Mouse (Mus musculus) liver, embryonic 13.5 days (tissue): ENCODE measurements around the gene Siah3. TPM values are rescaled to one million over a fixed set of nuclear protein-coding genes. Genes with fewer than 3 reads are reported as not detected.

ENCODE experiments used
- ATAC-seq: fragments of 200-750 bp; cut with Nextera tagmentation; 2 replicates; pipeline ENCODE4 v1.8.0; 2017; ENCODE audit warnings: low read depth, mild to moderate bottlenecking, moderate number of reproducible peaks, moderate library complexity
- DNase-seq: peaks from one replicate; pipeline ENCODE4 v3.0.0; 2022
- H3K27ac ChIP-seq: fragments of 300-500 bp; sonication (generic); 2 replicates; pipeline ENCODE4 v1.5.1; 2015; ENCODE audit warnings: moderate library complexity, mild to moderate bottlenecking, inconsistent platforms
- H3K27me3 ChIP-seq: fragments of 300-500 bp; sonication (generic); 2 replicates; pipeline ENCODE4 v1.6.1; 2015; ENCODE audit warnings: mild to moderate bottlenecking, inconsistent platforms
- H3K36me3 ChIP-seq: fragments of 300-500 bp; sonication (generic); 2 replicates; pipeline ENCODE4 v1.6.1; 2015; ENCODE audit warnings: mild to moderate bottlenecking, inconsistent platforms
- H3K4me1 ChIP-seq: fragments of 300-500 bp; sonication (generic); replicated peaks from 2 replicates; pipeline ENCODE4 v1.6.1; 2015; ENCODE audit warnings: inconsistent platforms
- H3K4me2 ChIP-seq: fragments of 300-500 bp; sonication (generic); 2 replicates; pipeline ENCODE4 v1.6.1; 2015; ENCODE audit warnings: inconsistent platforms, mild to moderate bottlenecking, moderate library complexity
- H3K4me3 ChIP-seq: fragments of 300-500 bp; sonication (generic); replicated peaks from 2 replicates; pipeline ENCODE4 v1.5.1; 2015; ENCODE audit warnings: mild to moderate bottlenecking, inconsistent platforms
- H3K9ac ChIP-seq: fragments of 300-500 bp; sonication (generic); 2 replicates; pipeline ENCODE4 v1.6.1; 2015; ENCODE audit warnings: mild to moderate bottlenecking, inconsistent platforms
- H3K9me3 ChIP-seq: fragments of 300-500 bp; sonication (generic); replicated peaks from 2 replicates; pipeline ENCODE4 v1.6.1; 2016; ENCODE audit warnings: inconsistent platforms
- WGBS: fragments of 180-500 bp; shearing (Covaris S2); methylation state at CpG from one replicate; pipeline ENCODE4 v1.1.7; 2015; ENCODE audit not compliant: insufficient replicate concordance; 5-methylcytosine and 5-hydroxymethylcytosine counted together
- polyA plus RNA-seq: library from polyadenylated mRNA; unstranded; fragments of >200 nt; fragmentation: Nextera tagmentation; extraction: Ambion mirVana; gene quantifications from 2 replicates; pipeline ENCODE4 v1.2.1, GENCODE M21; 2015

Gene Siah3
- polyA plus RNA-seq, 1 experiment from 2014 or later: 0.06 TPM

DNA sequence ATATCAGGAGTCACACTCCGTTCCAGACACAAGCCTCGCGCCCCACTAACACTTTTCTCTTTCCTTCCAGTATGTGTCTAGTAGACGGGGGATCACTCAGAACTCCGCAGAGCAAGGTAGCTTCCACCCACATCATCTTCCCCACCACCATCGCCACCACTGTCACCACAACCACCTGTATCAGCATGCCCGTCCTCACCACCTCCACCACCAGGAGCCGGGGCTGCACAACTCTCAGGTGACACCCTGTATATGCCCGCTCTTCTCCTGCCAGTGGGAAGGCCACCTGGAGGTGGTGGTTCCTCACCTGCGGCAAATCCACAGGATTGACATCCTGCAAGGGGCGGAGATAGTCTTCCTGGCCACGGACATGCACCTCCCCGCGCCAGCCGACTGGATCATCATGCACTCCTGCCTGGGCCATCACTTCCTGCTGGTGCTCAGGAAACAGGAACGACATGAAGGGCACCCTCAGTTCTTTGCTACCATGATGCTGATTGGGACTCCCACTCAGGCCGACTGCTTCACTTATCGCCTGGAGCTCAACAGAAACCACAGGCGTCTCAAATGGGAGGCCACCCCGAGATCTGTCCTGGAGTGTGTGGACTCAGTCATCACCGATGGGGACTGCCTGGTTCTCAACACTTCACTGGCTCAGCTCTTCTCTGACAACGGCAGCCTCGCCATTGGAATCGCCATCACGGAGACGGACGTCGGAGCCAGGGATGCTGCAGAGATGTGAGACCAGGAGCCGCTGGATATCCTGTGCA is 69.8 kb downstream of the Siah3 start:
- peak overlapping the region; percentile 68 for H3K4me2 ChIP-seq
- H3K9ac ChIP-seq: peak overlapping the region; percentile 55
- no peaks in the 10 kb centered on the region for H3K27me3 ChIP-seq
- H3K27ac ChIP-seq: peak overlapping the region; percentile 75
- WGBS: 52% methylated on average over 29 of the region's 29 CpGs
- H3K9me3 ChIP-seq: no peaks in the 10 kb centered on the region
- DNase-seq: peak; percentile 20
- peak overlapping the region; percentile 49 for H3K4me3 ChIP-seq
- peak; percentile 75 for ATAC-seq
- no peaks in the 10 kb centered on the region for H3K36me3 ChIP-seq
- peaks cover 45% of the 10 kb centered on the region for H3K4me1 ChIP-seq

- no peak overlapping the region for H3K4me3 ChIP-seq
- H3K9ac ChIP-seq: no peak overlapping the region
- DNase-seq (no peak), ATAC-seq (no peak)
- no peak overlapping the region for H3K27ac ChIP-seq
- H3K27me3 ChIP-seq: no peaks in the 10 kb centered on the region
- H3K9me3 ChIP-seq: no peaks in the 10 kb centered on the region
- peaks cover 59% of the 10 kb centered on the region for H3K4me1 ChIP-seq
- no peaks in the 10 kb centered on the region for H3K36me3 ChIP-seq
- H3K4me2 ChIP-seq: no peak overlapping the region
- WGBS: 69% methylated on average over 10 of the region's 10 CpGs
Observed at GRCm38 (mm10) chr14:75527464-75528190, 71.8 kb downstream of the Siah3 start.

DNA sequence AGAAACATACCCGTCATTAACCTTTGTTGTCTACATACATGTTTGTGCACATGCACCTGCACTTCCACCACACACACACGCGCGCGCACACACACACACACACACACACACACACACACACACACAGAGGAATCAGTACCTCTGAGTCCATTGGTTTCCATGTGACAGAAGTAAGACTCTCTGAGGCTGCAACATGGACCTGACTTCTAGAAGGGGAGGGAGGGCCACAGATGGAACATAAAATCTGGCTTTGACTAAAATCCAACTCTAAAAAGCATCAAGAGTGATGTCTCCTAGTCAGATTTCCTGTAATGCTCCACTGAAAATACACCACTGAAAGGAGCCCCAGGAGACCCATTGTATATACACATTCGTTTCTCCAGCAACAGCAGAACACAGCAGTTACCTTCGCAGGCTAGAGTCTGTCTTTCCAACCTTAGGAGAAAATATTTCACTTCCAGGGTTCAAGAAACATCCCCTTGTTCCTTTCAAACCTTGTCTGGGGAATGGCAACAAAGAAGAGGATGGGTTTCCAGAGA is 75.1 kb downstream of the Siah3 start:
- Histone ChIP-seq H3K4me3 (no peak overlapping the region), H3K4me2 (no peak overlapping the region), H3K27me3 (no peaks in the 10 kb centered on the region), H3K4me1 (peaks cover 33% of the 10 kb centered on the region), H3K27ac (no peak overlapping the region), H3K9me3 (no peaks in the 10 kb centered on the region), H3K9ac (no peak overlapping the region), H3K36me3 (no peaks in the 10 kb centered on the region)
- DNase-seq (no peak), ATAC-seq (no peak)
- 82% methylated on average over 7 of the region's 7 CpGs for WGBS

DNA sequence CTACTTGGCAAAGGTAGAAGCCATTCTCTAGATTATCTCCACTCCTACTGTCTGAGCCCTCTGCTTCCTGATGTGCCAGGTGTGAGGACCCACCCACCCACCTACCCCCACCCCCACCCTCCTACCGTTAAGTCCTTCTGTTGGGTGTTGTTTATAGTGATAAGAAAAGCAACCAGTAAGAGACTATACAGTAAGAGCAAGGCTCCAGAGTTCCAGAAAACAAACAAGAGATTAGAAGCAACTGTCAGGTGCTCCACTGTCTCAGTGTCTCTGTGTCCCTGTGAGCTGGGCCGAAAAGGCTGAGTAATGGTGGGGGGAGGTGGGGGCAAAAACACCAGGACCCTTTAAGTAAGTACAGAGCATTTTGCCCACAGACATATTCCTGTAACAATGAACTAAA is 83.4 kb downstream of the Siah3 start:
- 20% methylated on average over 2 of the region's 2 CpGs for WGBS
- H3K27me3 ChIP-seq: no peaks in the 10 kb centered on the region
- H3K4me1 ChIP-seq: peaks cover 24% of the 10 kb centered on the region
- no peak overlapping the region for H3K4me2 ChIP-seq
- ATAC-seq: peak; percentile 80
- no peak overlapping the region for H3K4me3 ChIP-seq
- no peak for DNase-seq
- no peak overlapping the region for H3K27ac ChIP-seq
- no peaks in the 10 kb centered on the region for H3K36me3 ChIP-seq
- H3K9ac ChIP-seq: no peak overlapping the region
- H3K9me3 ChIP-seq: no peaks in the 10 kb centered on the region

DNA sequence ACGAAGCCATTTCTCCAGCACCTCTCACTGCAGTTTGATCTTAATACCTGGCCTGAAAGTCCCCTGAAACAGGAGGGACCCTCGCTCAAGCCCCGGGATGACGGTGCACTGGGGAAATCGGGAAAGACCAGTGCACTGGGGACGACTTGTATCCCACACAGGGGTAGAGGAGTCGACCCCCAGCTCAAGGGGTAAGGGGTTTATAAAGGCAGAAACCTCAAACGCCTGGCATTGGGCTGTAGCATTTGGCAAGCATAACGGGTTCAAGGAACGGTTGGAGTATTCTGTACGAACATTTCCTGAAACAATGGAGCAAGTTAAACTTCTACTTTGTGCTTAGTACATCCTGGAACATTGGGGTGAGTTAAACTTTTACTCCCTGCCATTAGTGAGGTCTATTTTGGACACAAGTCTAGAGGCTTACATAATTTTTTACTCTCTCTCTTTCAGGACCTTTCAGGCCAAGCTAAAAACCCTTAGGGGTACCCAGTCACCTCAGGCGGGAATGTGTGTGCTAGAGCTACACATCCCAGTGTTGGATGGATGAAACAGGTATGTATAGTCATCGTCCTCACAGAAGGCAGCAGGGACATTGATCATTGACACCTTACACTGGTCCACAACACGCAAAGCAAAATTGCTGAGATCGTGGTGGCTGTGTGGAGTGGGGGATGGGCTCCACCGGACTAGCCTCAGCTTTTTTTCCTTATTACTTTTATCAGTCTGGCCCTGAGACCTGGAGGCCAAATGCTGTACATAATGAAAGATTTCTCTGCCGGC is 84.6 kb downstream of the Siah3 start:
- Histone ChIP-seq H3K9me3 (no peaks in the 10 kb centered on the region), H3K36me3 (no peaks in the 10 kb centered on the region), H3K4me2 (no peak overlapping the region), H3K27me3 (no peaks in the 10 kb centered on the region), H3K9ac (no peak overlapping the region), H3K4me1 (peaks cover 24% of the 10 kb centered on the region), H3K27ac (no peak overlapping the region), H3K4me3 (no peak overlapping the region)
- DNase-seq (no peak), ATAC-seq (no peak)
- 63% methylated on average over 17 of the region's 17 CpGs for WGBS

DNA sequence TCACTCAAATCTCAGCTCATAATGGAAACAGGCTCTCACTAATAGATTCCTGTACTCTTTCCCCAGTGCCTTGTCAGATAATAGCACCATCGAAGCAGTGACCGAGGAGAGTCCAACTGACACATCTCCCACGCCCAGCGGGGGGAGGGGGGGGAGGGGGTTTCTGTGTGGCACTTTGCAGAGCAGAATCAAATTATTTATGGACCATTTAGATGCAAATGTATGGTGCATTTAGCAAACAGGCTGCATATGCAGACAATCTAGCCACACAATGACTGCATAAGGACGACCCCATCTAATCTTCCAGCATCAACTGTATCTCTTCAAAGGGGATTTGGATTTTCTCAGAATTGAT is 85.2 kb downstream of the Siah3 start:
- ATAC-seq (no peak), DNase-seq (no peak)
- no peaks in the 10 kb centered on the region for H3K9me3 ChIP-seq
- no peak overlapping the region for H3K4me2 ChIP-seq
- H3K4me1 ChIP-seq: peaks cover 24% of the 10 kb centered on the region
- H3K9ac ChIP-seq: no peak overlapping the region
- H3K27ac ChIP-seq: no peak overlapping the region
- no peak overlapping the region for H3K4me3 ChIP-seq
- no peaks in the 10 kb centered on the region for H3K36me3 ChIP-seq
- 32% methylated on average over 5 of the region's 5 CpGs for WGBS
- H3K27me3 ChIP-seq: no peaks in the 10 kb centered on the region

- Histone ChIP-seq H3K9ac (no peak overlapping the region), H3K9me3 (no peaks in the 10 kb centered on the region), H3K4me3 (no peak overlapping the region), H3K4me2 (no peak overlapping the region), H3K27me3 (no peaks in the 10 kb centered on the region), H3K36me3 (no peaks in the 10 kb centered on the region), H3K4me1 (peaks cover 19% of the 10 kb centered on the region), H3K27ac (no peak overlapping the region)
- DNase-seq (no peak), ATAC-seq (no peak)
- WGBS: 63% methylated on average over 8 of the region's 8 CpGs
Observed at GRCm38 (mm10) chr14:75541731-75542130, 85.9 kb downstream of the Siah3 start.

- Histone ChIP-seq H3K9me3 (no peaks in the 10 kb centered on the region), H3K4me3 (no peak overlapping the region), H3K4me2 (no peak overlapping the region), H3K36me3 (no peaks in the 10 kb centered on the region), H3K27ac (no peak overlapping the region), H3K9ac (no peak overlapping the region), H3K4me1 (peaks cover 6% of the 10 kb centered on the region), H3K27me3 (no peaks in the 10 kb centered on the region)
- WGBS: 38% methylated on average over 9 of the region's 9 CpGs
- ATAC-seq (no peak), DNase-seq (no peak)
Observed at GRCm38 (mm10) chr14:75561577-75562331, 106.0 kb downstream of the Siah3 start.

- 75% methylated on average over 14 of the region's 14 CpGs for WGBS
- DNase-seq (no peak), ATAC-seq (no peak)
- Histone ChIP-seq H3K27me3 (no peaks in the 10 kb centered on the region), H3K4me3 (no peak overlapping the region), H3K4me2 (no peak overlapping the region), H3K9me3 (no peaks in the 10 kb centered on the region), H3K27ac (no peak overlapping the region), H3K4me1 (peaks cover 6% of the 10 kb centered on the region), H3K36me3 (no peaks in the 10 kb centered on the region), H3K9ac (no peak overlapping the region)
Observed at GRCm38 (mm10) chr14:75565534-75566140, 109.9 kb downstream of the Siah3 start.

GRCm38 (mm10) chr14:75566303-75566702 is 110.5 kb downstream of the Siah3 start:
- Histone ChIP-seq H3K4me1 (peaks cover 6% of the 10 kb centered on the region), H3K4me2 (no peak overlapping the region), H3K27ac (no peak overlapping the region), H3K27me3 (no peaks in the 10 kb centered on the region), H3K9me3 (no peaks in the 10 kb centered on the region), H3K4me3 (no peak overlapping the region), H3K36me3 (no peaks in the 10 kb centered on the region), H3K9ac (no peak overlapping the region)
- WGBS: 70% methylated on average over 3 of the region's 3 CpGs
- no peak for DNase-seq
- ATAC-seq: no peak
